Mouse (Mus musculus): ENCODE data around the gene Gm45062.

DNA sequence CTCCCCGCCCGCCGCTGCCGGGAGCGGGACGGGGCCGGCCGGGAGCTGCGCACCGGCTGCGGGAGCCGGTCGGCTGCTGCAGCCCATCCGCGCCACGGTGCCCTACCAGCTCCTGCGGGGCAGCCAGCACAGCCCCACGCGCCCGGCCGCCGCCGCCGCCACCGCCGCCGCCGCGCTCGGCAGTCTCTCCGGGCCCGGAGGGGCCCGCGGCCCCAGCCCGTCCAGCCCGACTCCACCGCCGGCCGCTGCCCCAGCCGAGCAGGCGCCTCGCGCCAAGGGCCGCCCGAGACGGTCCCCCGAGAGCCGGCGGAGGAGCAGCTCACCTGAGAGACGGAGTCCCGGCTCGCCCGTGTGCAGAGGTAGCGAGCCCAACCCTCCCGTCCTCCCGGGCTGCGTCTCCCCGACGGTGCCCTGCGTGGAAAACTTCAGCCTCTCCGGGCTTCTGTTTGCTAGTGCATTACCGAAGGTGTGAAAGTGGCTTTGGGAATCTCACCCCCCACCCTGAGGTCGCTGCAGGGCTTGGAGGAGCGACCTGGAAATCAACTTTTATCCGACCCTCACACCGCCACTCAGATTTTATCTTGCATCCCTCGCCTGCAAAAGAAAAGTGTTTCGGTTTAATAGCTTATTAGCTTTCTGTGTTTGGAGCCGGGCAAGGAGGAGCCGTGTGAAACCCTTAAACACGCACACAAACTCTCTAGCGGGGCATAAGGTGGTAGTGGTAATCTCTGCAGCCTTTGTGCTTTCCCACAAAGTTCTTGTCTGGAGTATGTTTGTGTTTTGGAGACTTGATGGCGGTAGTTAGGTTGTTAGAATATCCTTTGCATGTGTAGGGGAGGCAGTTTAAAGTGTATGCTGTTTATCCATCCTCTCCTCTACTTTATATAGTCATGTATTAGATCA, 251.0 kb downstream of the Gm45062 start:
- TF ChIP-seq CHD2 (IDR thresholded peaks at IDR 0.05; ENCODE audit: low read depth, low read length) (no peak), ZNF384 (IDR thresholded peaks at IDR 0.05; ENCODE audit: low read depth, low read length) (no peak), MAFK (IDR thresholded peaks at IDR 0.05; ENCODE audit: insufficient read depth, low read depth, low read length) (no peak), ZC3H11A (IDR thresholded peaks at IDR 0.05; ENCODE audit: borderline replicate concordance, low read depth, low read length) (no peak), HCFC1 (IDR thresholded peaks at IDR 0.05; ENCODE audit: borderline replicate concordance, insufficient read depth, low read length) (no peak)
